Mouse (Mus musculus) kidney, embryonic 16.5 days (tissue): ENCODE results near the gene Rbfox1. TPM values are rescaled to one million over a fixed set of nuclear protein-coding genes. Genes with fewer than 3 reads are reported as not detected.
A peak's percentile ranks its signal among the peaks of the same experiment; 100 is the strongest.

Experiments
- ATAC-seq: fragments of 200-750 bp; cut with Nextera tagmentation; 2 replicates; pipeline ENCODE4 v1.8.0; 2017; ENCODE audit warnings: moderate TSS enrichment; ENCODE audit not compliant: low FRiP score, low TSS enrichment
- H3K27ac ChIP-seq: fragments of 300-500 bp; sonication (generic); 2 replicates; pipeline ENCODE4 v1.5.1; 2014; ENCODE audit warnings: low read length
- H3K27me3 ChIP-seq: fragments of 300-500 bp; sonication (generic); 2 replicates; pipeline ENCODE4 v1.6.1; 2014; ENCODE audit warnings: low read length, control low read depth, mixed read lengths; ENCODE audit not compliant: insufficient read depth
- H3K36me3 ChIP-seq: fragments of 300-500 bp; sonication (generic); 2 replicates; pipeline ENCODE4 v1.6.1; 2014; ENCODE audit warnings: low read length, control low read depth, mixed read lengths; ENCODE audit not compliant: insufficient read depth
- H3K4me1 ChIP-seq: fragments of 300-500 bp; sonication (generic); 2 replicates; pipeline ENCODE4 v1.6.1; 2014; ENCODE audit warnings: low read length, control low read depth, mixed read lengths; ENCODE audit not compliant: insufficient read depth
- H3K4me2 ChIP-seq: fragments of 300-500 bp; sonication (generic); replicated peaks from 2 replicates; pipeline ENCODE4 v1.6.1; 2014; ENCODE audit warnings: low read depth, low read length
- H3K4me3 ChIP-seq: fragments of 300-500 bp; sonication (generic); 2 replicates; pipeline ENCODE4 v1.5.1; 2014; ENCODE audit warnings: mild to moderate bottlenecking, low read length
- H3K9ac ChIP-seq: fragments of 300-500 bp; sonication (generic); replicated peaks from 2 replicates; pipeline ENCODE4 v1.6.1; 2014; ENCODE audit warnings: low read length
- H3K9me3 ChIP-seq: fragments of 300-500 bp; sonication (generic); 2 replicates; pipeline ENCODE4 v1.6.1; 2016; ENCODE audit warnings: low read length, control low read depth
- WGBS: fragments of 180-500 bp; shearing (Covaris S2); extraction: QIAGEN DNeasy Blood & Tissue Kit; methylation state at CpG from one replicate; pipeline ENCODE4 v1.1.7; 2014; 5-methylcytosine and 5-hydroxymethylcytosine counted together
- polyA plus RNA-seq: library from polyadenylated mRNA; unstranded; fragments of >200 nt; fragmentation: Nextera tagmentation; extraction: Ambion mirVana; gene quantifications from 2 replicates; pipeline ENCODE4 v1.2.1, GENCODE M21; 2015

Gene Rbfox1
- polyA plus RNA-seq, 1 experiment from 2014 or later: 5.4 TPM

GRCm38 (mm10) chr16:5895564-5895963, 10.4 kb downstream of the Rbfox1 start:
- no peak for ATAC-seq
- no peaks in the 10 kb centered on the region for H3K9me3 ChIP-seq
- H3K27me3 ChIP-seq: no peaks in the 10 kb centered on the region
- H3K4me1 ChIP-seq: no peaks in the 10 kb centered on the region
- H3K27ac ChIP-seq: no peak overlapping the region
- H3K4me3 ChIP-seq: no peak overlapping the region
- no peak overlapping the region for H3K9ac ChIP-seq
- H3K4me2 ChIP-seq: no peak overlapping the region
- WGBS: 84% methylated on average over 7 of the region's 7 CpGs
- no peaks in the 10 kb centered on the region for H3K36me3 ChIP-seq

GRCm38 (mm10) chr16:5898330-5898729, 13.2 kb downstream of the Rbfox1 start:
- no peak overlapping the region for H3K27ac ChIP-seq
- WGBS: 57% methylated on average over 2 of the region's 2 CpGs
- ATAC-seq: no peak
- no peaks in the 10 kb centered on the region for H3K9me3 ChIP-seq
- H3K4me3 ChIP-seq: no peak overlapping the region
- no peak overlapping the region for H3K9ac ChIP-seq
- no peaks in the 10 kb centered on the region for H3K27me3 ChIP-seq
- no peak overlapping the region for H3K4me2 ChIP-seq
- H3K4me1 ChIP-seq: no peaks in the 10 kb centered on the region
- H3K36me3 ChIP-seq: no peaks in the 10 kb centered on the region

- 73% methylated on average over 5 of the region's 5 CpGs for WGBS
- ATAC-seq: no peak
- Histone ChIP-seq H3K36me3 (no peaks in the 10 kb centered on the region), H3K4me3 (no peak overlapping the region), H3K27me3 (no peaks in the 10 kb centered on the region), H3K4me1 (peaks cover 7% of the 10 kb centered on the region; the same call in 1 of the 2 replicates), H3K4me2 (no peak overlapping the region), H3K9me3 (no peaks in the 10 kb centered on the region), H3K9ac (no peak overlapping the region), H3K27ac (no peak overlapping the region)
These were observed 25.6 kb downstream of the Rbfox1 start for GRCm38 (mm10) chr16:5910742-5911141.

GRCm38 (mm10) chr16:5911880-5912327, 26.7 kb downstream of the Rbfox1 start:
- Histone ChIP-seq H3K27ac (no peak overlapping the region), H3K27me3 (no peaks in the 10 kb centered on the region), H3K9me3 (no peaks in the 10 kb centered on the region), H3K36me3 (no peaks in the 10 kb centered on the region), H3K4me2 (no peak overlapping the region), H3K4me3 (no peak overlapping the region), H3K9ac (no peak overlapping the region), H3K4me1 (peaks cover 7% of the 10 kb centered on the region; the same call in 1 of the 2 replicates)
- peak; percentile 81 for ATAC-seq
- 28% methylated on average over 2 of the region's 2 CpGs for WGBS

- peaks cover 7% of the 10 kb centered on the region; the same call in 1 of the 2 replicates for H3K4me1 ChIP-seq
- H3K9ac ChIP-seq: no peak overlapping the region
- H3K27ac ChIP-seq: no peak overlapping the region
- H3K36me3 ChIP-seq: no peaks in the 10 kb centered on the region
- H3K27me3 ChIP-seq: no peaks in the 10 kb centered on the region
- H3K4me2 ChIP-seq: no peak overlapping the region
- ATAC-seq: no peak
- no peaks in the 10 kb centered on the region for H3K9me3 ChIP-seq
- H3K4me3 ChIP-seq: no peak overlapping the region
These were observed 32.8 kb downstream of the Rbfox1 start for GRCm38 (mm10) chr16:5917937-5918336.

GRCm38 (mm10) chr16:5926986-5927385, 41.8 kb downstream of the Rbfox1 start:
- 57% methylated on average over 1 of the region's 1 CpGs for WGBS
- no peaks in the 10 kb centered on the region for H3K4me1 ChIP-seq
- H3K9me3 ChIP-seq: no peaks in the 10 kb centered on the region
- no peak for ATAC-seq
- H3K36me3 ChIP-seq: no peaks in the 10 kb centered on the region
- H3K9ac ChIP-seq: no peak overlapping the region
- H3K27ac ChIP-seq: no peak overlapping the region
- H3K4me2 ChIP-seq: no peak overlapping the region
- no peak overlapping the region for H3K4me3 ChIP-seq
- no peaks in the 10 kb centered on the region for H3K27me3 ChIP-seq

GRCm38 (mm10) chr16:5931680-5932079, 46.5 kb downstream of the Rbfox1 start:
- Histone ChIP-seq H3K27ac (no peak overlapping the region), H3K36me3 (no peaks in the 10 kb centered on the region), H3K9ac (no peak overlapping the region), H3K27me3 (no peaks in the 10 kb centered on the region), H3K4me2 (no peak overlapping the region), H3K4me3 (no peak overlapping the region), H3K9me3 (no peaks in the 10 kb centered on the region), H3K4me1 (no peaks in the 10 kb centered on the region)
- WGBS: 30% methylated on average over 7 of the region's 7 CpGs
- ATAC-seq: peak; percentile 49

- 60% methylated on average over 4 of the region's 4 CpGs for WGBS
- H3K36me3 ChIP-seq: no peaks in the 10 kb centered on the region
- ATAC-seq: no peak
These were observed 54.9 kb downstream of the Rbfox1 start for GRCm38 (mm10) chr16:5940016-5940415.

GRCm38 (mm10) chr16:5945682-5946081, 60.5 kb downstream of the Rbfox1 start:
- Histone ChIP-seq H3K27me3 (no peaks in the 10 kb centered on the region), H3K9me3 (no peaks in the 10 kb centered on the region), H3K36me3 (no peaks in the 10 kb centered on the region), H3K4me3 (no peak overlapping the region), H3K4me2 (no peak overlapping the region), H3K4me1 (no peaks in the 10 kb centered on the region), H3K27ac (no peak overlapping the region), H3K9ac (no peak overlapping the region)
- WGBS: 73% methylated on average over 1 of the region's 1 CpGs
- ATAC-seq: no peak

More at GRCm38 (mm10) chr16:5940016-5940415, 54.9 kb downstream of the Rbfox1 start:
- Histone ChIP-seq H3K9me3 (no peaks in the 10 kb centered on the region), H3K27ac (no peak overlapping the region), H3K4me3 (no peak overlapping the region), H3K4me1 (no peaks in the 10 kb centered on the region), H3K4me2 (no peak overlapping the region), H3K27me3 (no peaks in the 10 kb centered on the region), H3K9ac (no peak overlapping the region)

GRCm38 (mm10) chr16:5953106-5953505, 68.0 kb downstream of the Rbfox1 start:
- Histone ChIP-seq H3K9ac (no peak overlapping the region), H3K4me1 (no peaks in the 10 kb centered on the region), H3K27ac (no peak overlapping the region), H3K4me2 (no peak overlapping the region), H3K9me3 (no peaks in the 10 kb centered on the region), H3K36me3 (no peaks in the 10 kb centered on the region), H3K4me3 (no peak overlapping the region), H3K27me3 (no peaks in the 10 kb centered on the region)
- WGBS: 61% methylated on average over 3 of the region's 3 CpGs
- ATAC-seq: no peak
